Mouse (Mus musculus) lung, embryonic 14.5 days (tissue): ENCODE results near the gene Anks3. TPM values are rescaled to one million over a fixed set of nuclear protein-coding genes. Genes with fewer than 3 reads are reported as not detected.

Experiments
- ATAC-seq: fragments of 200-750 bp; cut with Nextera tagmentation; 2 replicates; pipeline ENCODE4 v1.8.0; 2017; ENCODE audit warnings: mild to moderate bottlenecking, moderate TSS enrichment, moderate library complexity; ENCODE audit not compliant: insufficient read depth
- DNase-seq: peaks from one replicate; pipeline ENCODE4 v3.0.0-alpha.2; 2015
- H3K27ac ChIP-seq: fragments of 300-500 bp; sonication (generic); 2 replicates; pipeline ENCODE4 v1.5.1; 2014; ENCODE audit warnings: low read depth, mild to moderate bottlenecking, moderate library complexity
- H3K27me3 ChIP-seq: fragments of 300-500 bp; sonication (generic); 2 replicates; pipeline ENCODE4 v1.6.1; 2014; ENCODE audit warnings: low read length, control low read depth; ENCODE audit not compliant: insufficient read depth
- H3K36me3 ChIP-seq: fragments of 300-500 bp; sonication (generic); 2 replicates; pipeline ENCODE4 v1.6.1; 2014; ENCODE audit warnings: control low read depth; ENCODE audit not compliant: insufficient read depth
- H3K4me1 ChIP-seq: fragments of 300-500 bp; sonication (generic); 2 replicates; pipeline ENCODE4 v1.6.1; 2014; ENCODE audit warnings: antibody characterized with exemption, control low read depth; ENCODE audit not compliant: insufficient read depth
- H3K4me2 ChIP-seq: fragments of 300-500 bp; sonication (generic); 2 replicates; pipeline ENCODE4 v1.6.1; 2014; ENCODE audit warnings: mild to moderate bottlenecking
- H3K4me3 ChIP-seq: fragments of 300-500 bp; sonication (generic); 2 replicates; pipeline ENCODE4 v1.5.1; 2014; ENCODE audit warnings: low read depth, low read length
- H3K9ac ChIP-seq: fragments of 300-500 bp; sonication (generic); 2 replicates; pipeline ENCODE4 v1.6.1; 2014
- H3K9me3 ChIP-seq: fragments of 300-500 bp; sonication (generic); 2 replicates; pipeline ENCODE4 v1.6.1; 2016; ENCODE audit warnings: low read depth, low read length, control low read depth
- CTCF ChIP-seq: IDR thresholded peaks from 2 replicates; pipeline ENCODE4 v1.5.1; 2016; ENCODE audit warnings: antibody characterized with exemption, low read depth
- WGBS: fragments of 180-500 bp; shearing (Covaris S2); extraction: QIAGEN DNeasy Blood & Tissue Kit; methylation state at CpG from one replicate; pipeline ENCODE4 v1.1.7; 2014; 5-methylcytosine and 5-hydroxymethylcytosine counted together
- polyA plus RNA-seq: library from polyadenylated mRNA; unstranded; fragments of >200 nt; fragmentation: Nextera tagmentation; extraction: Ambion mirVana; gene quantifications from 2 replicates; pipeline ENCODE4 v1.2.1, GENCODE M21; 2014

Gene Anks3
- 49.3 and 53.1 TPM in 2 replicates for polyA plus RNA-seq

DNA sequence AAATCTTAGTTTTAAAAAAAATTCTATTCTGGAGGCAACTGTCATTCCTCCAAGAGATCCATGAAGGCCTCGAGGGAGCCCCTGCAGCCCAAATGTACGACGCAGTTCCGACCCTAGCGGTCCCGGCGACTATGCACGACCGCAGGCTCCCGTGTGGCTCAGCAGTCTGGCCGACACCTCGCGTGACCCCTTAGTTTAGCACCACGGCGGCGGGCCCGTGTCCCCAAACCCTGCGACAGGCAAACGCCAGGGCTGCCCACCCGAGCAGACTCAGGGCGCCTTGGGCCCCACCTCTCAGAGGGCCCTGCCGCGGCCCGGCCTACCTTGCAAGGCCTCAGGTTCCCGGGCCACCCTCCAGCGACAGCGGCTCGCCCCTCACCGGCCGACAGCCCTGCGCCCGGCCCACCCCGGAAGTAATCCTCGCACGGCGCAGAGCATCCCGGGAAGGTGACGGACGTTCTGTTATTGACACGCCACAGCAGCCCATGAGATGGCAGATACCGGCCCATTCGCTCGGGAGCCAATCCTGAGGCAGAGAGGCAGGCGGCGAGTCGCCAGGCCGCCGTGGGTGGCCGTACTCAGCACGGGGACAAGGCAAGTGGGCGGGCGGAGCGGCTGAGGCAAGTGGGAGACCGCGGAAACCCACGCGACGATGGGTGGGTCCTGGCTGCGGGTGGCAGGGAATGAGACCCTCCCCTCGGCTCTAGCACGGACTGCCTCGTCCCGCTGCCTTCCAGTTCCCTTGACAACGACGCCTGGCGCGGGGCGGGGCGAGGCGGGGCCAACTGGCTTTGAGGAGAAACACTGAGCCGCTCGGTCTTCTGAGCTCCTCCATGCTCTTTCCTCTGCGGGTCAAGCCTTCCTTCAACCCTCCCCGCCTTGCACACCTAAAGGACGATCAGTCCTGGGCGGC lies at the start of gene Anks3:
Gene Anks3 (minus strand): TSS at position 409 of the 913 bp plus-strand sequence.
- peak within 1 kb of the TSS; percentile 72 for H3K27ac ChIP-seq
- peak; percentile 99 for ATAC-seq
- peak within 1 kb of the TSS; percentile 76 for H3K4me3 ChIP-seq
- H3K36me3 ChIP-seq: peaks cover 5% of the 10 kb centered on the region; the same call in 1 of the 2 replicates
- WGBS: under 1% methylated on average over 76 of the region's 76 CpGs
- H3K27me3 ChIP-seq: no peaks in the 10 kb centered on the region
- peak; percentile 97 for DNase-seq
- peak within 1 kb of the TSS; percentile 87 for H3K4me2 ChIP-seq
- TF ChIP-seq CTCF: no peak
- no peaks in the 10 kb centered on the region for H3K9me3 ChIP-seq
- peak within 1 kb of the TSS; percentile 68 for H3K9ac ChIP-seq
- H3K4me1 ChIP-seq: 0 out of 2 replicates have a peak, but pooled peaks cover 3% of the 10 kb centered on the region

DNA sequence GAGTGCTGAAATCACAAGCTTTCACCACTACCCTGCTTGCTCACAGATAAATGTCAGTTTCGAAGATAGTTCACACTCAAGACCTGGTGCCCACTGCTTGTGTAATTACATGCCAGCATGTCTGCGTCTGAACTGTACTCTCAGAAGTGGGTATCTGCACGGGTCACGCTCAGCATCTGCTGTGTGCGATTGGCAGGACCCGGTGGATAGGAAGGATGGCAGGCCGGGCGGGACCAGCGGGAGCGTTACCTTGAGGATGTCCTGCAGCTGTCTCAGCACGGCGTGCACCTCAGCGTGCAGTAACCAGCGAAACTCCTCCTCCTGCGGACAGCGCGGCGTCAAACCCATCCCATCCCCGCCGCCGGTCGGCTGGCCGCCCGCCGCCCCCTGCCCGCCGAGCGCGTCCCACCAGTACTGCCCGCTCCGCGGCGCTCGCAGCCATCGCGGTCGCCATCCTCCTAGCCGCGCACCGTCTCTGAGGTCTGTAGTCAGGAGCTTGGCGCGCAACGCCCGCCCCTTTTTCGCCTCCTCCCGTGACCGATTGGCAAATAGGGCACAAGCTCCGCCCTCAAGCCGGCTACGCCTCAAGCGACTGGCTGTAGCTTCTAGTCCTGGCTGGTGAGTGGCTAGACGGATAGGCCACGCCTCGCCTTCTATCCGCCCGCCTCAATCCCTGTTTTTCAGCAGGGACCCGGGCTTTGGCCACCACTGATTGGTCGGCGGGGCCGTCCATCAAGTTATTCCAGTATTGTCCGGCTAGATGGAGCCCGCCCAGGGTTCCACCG lies 49.2 kb upstream of the Anks3 start, which contains the start of gene Rogdi:
Gene Rogdi (minus strand): TSS at position 500 of the 785 bp plus-strand sequence.
- Histone ChIP-seq H3K27me3 (no peaks in the 10 kb centered on the region), H3K36me3 (peaks cover 46% of the 10 kb centered on the region), H3K9me3 (no peaks in the 10 kb centered on the region), H3K4me1 (no peaks in the 10 kb centered on the region), H3K4me3 (peak within 1 kb of the TSS; percentile 68), H3K27ac (no peak within 1 kb of the TSS), H3K9ac (peak within 1 kb of the TSS; percentile 65), H3K4me2 (peak within 1 kb of the TSS; percentile 73)
- peak; percentile 100 for DNase-seq
- TF ChIP-seq CTCF: no peak
- ATAC-seq: peak; percentile 99
- under 1% methylated on average over 63 of the region's 63 CpGs for WGBS

DNA sequence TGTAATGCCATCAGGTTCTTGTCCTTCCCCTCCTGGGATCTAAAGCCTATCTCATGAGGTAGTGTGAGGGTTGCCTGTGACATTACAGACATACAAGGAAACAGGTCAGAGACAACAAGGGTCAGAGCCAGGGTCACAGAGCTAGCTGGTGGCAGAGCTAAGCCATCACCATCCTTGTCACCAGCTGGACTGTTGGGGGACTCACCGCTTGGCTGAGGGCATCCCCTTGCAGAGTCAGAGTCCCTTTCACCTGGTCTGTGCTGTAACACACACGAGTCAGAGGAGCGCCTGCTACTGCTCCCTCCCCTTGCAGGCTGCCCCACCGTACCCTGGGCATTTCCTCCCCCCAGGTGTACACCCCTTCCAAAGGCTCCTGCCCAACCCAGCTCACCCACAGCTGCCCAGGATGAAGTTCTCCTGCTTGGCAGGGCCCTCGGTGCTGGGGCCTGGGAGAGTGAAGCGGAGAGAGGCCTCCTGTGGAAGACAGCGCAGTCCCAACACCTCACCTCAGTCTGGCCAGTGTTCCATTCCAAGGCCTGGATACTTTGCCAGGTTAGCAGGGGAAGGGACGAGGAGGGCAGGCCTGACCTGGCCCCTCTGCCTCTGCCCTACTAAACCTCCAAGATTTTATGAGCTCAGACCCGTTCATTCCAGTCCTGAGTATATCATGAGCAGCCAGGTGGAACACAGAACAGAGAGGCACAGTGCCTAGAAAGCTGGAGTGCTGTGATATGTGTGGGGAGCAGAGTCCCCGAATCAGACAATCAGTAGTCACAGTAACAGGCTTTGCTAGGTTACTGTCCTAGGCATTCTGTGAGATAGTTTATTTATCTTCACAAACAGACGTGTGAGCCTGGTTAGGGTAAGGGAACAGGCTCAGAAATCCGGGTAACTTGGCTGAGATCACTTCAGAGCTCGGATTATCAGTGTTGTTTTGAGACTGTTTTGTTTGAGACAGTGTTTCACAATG lies 48.3 kb upstream of the Anks3 start:
- Histone ChIP-seq H3K4me2 (peak overlapping the region; percentile 73), H3K4me3 (peak overlapping the region; percentile 68), H3K36me3 (peaks cover 37% of the 10 kb centered on the region), H3K9me3 (no peaks in the 10 kb centered on the region), H3K27me3 (no peaks in the 10 kb centered on the region), H3K4me1 (no peaks in the 10 kb centered on the region), H3K27ac (no peak overlapping the region), H3K9ac (peak overlapping the region; percentile 65)
- no peak for ATAC-seq
- DNase-seq: no peak
- 40% methylated on average over 13 of the region's 13 CpGs for WGBS
- TF ChIP-seq CTCF: no peak

DNA sequence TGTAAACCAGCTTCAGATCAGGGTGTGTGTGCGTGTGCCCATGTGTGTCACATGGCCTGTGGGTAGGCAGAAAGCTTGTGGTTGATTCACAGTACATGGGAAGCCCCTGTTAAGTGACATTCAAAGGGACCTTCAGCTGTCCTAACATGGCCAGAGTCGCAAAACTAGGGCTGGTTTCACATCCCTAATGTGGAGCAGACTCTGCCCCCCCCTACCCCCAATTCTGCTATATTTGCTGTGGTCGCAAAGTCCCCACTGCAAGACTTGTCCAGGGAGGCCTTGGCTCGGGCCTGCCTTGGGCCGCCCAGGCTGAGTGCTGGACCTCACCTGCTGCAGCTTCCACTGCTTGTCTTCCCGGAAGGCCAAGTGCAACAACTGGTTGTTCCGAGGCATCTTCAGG lies 47.3 kb upstream of the Anks3 start:
- H3K27ac ChIP-seq: no peak overlapping the region
- no peak overlapping the region for H3K4me2 ChIP-seq
- no peaks in the 10 kb centered on the region for H3K9me3 ChIP-seq
- no peak overlapping the region for H3K9ac ChIP-seq
- H3K4me1 ChIP-seq: no peaks in the 10 kb centered on the region
- peaks cover 26% of the 10 kb centered on the region for H3K36me3 ChIP-seq
- no peak for DNase-seq
- ATAC-seq: no peak
- H3K4me3 ChIP-seq: no peak overlapping the region
- no peaks in the 10 kb centered on the region for H3K27me3 ChIP-seq
- WGBS: 83% methylated on average over 7 of the region's 7 CpGs
- TF ChIP-seq CTCF: no peak

DNA sequence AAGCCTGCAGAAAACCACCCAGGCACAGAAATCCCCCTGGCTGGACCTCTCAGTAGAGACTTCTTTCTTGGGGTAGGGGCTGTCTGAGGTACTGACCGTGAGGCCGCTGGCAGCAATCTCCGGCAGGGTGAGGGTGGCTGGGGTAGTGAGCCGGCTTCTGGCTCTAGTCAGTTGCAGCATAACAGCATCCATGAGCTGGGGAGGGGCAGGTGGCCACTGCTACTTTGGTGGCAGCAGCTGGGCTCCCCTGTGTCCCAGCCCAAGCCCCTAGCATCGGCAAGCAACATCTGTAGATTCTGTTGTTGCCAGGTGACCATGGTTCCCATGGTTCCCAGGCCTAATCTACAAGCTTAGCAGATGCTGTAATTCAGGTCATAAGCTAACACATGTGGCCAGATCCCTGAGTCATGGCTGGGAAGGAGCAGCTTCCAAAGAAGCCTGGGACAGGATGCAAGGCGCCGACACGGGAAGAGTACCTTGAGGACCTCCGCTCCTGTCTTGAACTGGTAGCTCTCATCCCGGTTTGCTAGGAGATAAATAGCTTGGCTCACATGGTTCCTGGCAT lies 46.4 kb upstream of the Anks3 start:
- no peaks in the 10 kb centered on the region for H3K4me1 ChIP-seq
- H3K4me2 ChIP-seq: no peak overlapping the region
- WGBS: 93% methylated on average over 10 of the region's 10 CpGs
- H3K36me3 ChIP-seq: peaks cover 18% of the 10 kb centered on the region
- no peak overlapping the region for H3K27ac ChIP-seq
- no peak for TF ChIP-seq CTCF
- no peak for ATAC-seq
- no peak for DNase-seq
- H3K9ac ChIP-seq: no peak overlapping the region
- no peak overlapping the region for H3K4me3 ChIP-seq
- no peaks in the 10 kb centered on the region for H3K9me3 ChIP-seq
- no peaks in the 10 kb centered on the region for H3K27me3 ChIP-seq

DNA sequence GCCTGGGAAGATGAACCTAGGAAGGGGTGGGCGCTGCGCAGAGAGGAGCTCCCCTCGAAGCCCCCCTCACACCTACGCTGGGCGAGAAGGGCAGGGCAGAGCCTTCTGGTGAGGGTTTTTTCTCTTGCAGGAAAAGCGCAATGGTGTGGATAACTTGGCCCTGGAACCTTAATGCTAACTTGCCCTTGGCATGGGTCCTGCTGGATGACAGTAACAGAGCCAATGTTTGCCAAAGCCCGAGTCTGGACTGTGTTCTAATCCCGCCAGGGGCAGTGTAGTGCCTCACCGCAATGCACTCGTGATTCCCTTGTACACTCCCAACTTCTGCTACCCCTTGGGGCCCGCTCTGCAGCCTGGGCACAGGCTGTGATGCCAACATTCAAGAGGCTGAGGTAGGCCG lies 44.1 kb upstream of the Anks3 start:
- no peak overlapping the region for H3K9ac ChIP-seq
- WGBS: 73% methylated on average over 12 of the region's 12 CpGs
- no peaks in the 10 kb centered on the region for H3K9me3 ChIP-seq
- ATAC-seq: no peak
- no peak for DNase-seq
- no peak overlapping the region for H3K27ac ChIP-seq
- H3K4me1 ChIP-seq: no peaks in the 10 kb centered on the region
- no peaks in the 10 kb centered on the region for H3K27me3 ChIP-seq
- H3K4me3 ChIP-seq: no peak overlapping the region
- no peak for TF ChIP-seq CTCF
- peak overlapping the region; percentile 51 for H3K4me2 ChIP-seq
- 0 out of 2 replicates have a peak, but pooled peaks cover 6% of the 10 kb centered on the region for H3K36me3 ChIP-seq
